Mouse (Mus musculus) heart, embryonic 13.5 days (tissue): ENCODE measurements around the gene Usp36. TPM values are rescaled to one million over a fixed set of nuclear protein-coding genes. Genes with fewer than 3 reads are reported as not detected.
A peak's percentile ranks its signal among the peaks of the same experiment; 100 is the strongest.

Experiments used
- ATAC-seq: fragments of 200-750 bp; cut with Nextera tagmentation; 2 replicates; pipeline ENCODE4 v1.8.0; 2017; ENCODE audit warnings: moderate TSS enrichment; ENCODE audit not compliant: insufficient number of reproducible peaks, low FRiP score, low TSS enrichment; ENCODE audit errors: extremely low read depth
- H3K27ac ChIP-seq: fragments of 300-500 bp; sonication (generic); replicated peaks from 2 replicates; pipeline ENCODE4 v1.5.1; 2015; ENCODE audit warnings: moderate library complexity, mild to moderate bottlenecking, inconsistent platforms
- H3K27me3 ChIP-seq: fragments of 300-500 bp; sonication (generic); replicated peaks from 2 replicates; pipeline ENCODE4 v1.6.1; 2015; ENCODE audit warnings: mild to moderate bottlenecking, inconsistent platforms
- H3K36me3 ChIP-seq: fragments of 300-500 bp; sonication (generic); 2 replicates; pipeline ENCODE4 v1.6.1; 2015; ENCODE audit warnings: mild to moderate bottlenecking, inconsistent platforms
- H3K4me1 ChIP-seq: fragments of 300-500 bp; sonication (generic); 2 replicates; pipeline ENCODE4 v1.6.1; 2015; ENCODE audit warnings: inconsistent platforms
- H3K4me2 ChIP-seq: fragments of 300-500 bp; sonication (generic); 2 replicates; pipeline ENCODE4 v1.6.1; 2015; ENCODE audit warnings: inconsistent platforms, mild to moderate bottlenecking, moderate library complexity
- H3K4me3 ChIP-seq: fragments of 300-500 bp; sonication (generic); 2 replicates; pipeline ENCODE4 v1.5.1; 2015; ENCODE audit warnings: moderate library complexity, mild to moderate bottlenecking, inconsistent platforms
- H3K9ac ChIP-seq: fragments of 300-500 bp; sonication (generic); 2 replicates; pipeline ENCODE4 v1.6.1; 2015; ENCODE audit warnings: inconsistent platforms, mild to moderate bottlenecking, moderate library complexity
- H3K9me3 ChIP-seq: fragments of 300-500 bp; sonication (generic); 2 replicates; pipeline ENCODE4 v1.6.1; 2016; ENCODE audit warnings: inconsistent platforms
- WGBS: fragments of 180-500 bp; shearing (Covaris S2); methylation state at CpG from one replicate; pipeline ENCODE4 v1.1.7; 2015; ENCODE audit warnings: mixed read lengths; 5-methylcytosine and 5-hydroxymethylcytosine counted together
- polyA plus RNA-seq: library from polyadenylated mRNA; unstranded; fragments of >200 nt; fragmentation: Nextera tagmentation; extraction: Ambion mirVana; gene quantifications from 2 replicates; pipeline ENCODE4 v1.2.1, GENCODE M21; 2015

Usp36 gene
- polyA plus RNA-seq, 1 experiment from 2014 or later = 12.8 TPM

DNA sequence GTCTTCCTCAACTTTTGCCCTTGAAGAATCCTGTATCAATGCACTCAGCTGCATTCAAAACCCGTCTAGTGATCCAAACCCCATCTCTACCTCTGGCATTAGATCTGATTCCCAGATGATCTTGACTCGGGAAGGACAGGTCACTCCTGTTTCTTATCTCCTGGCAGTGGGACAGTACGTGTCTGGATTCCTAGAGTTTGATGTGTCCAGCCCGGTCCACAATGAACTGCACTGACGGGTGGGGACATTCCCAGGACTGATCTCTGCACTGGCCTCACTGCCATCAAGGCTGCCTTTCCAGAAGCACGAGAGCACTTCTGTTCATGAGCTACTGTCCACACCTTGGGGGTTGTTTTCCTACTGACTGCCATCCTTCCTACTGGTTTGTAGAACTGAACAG lies 73.6 kb downstream of the Usp36 start:
- WGBS = 35% methylated on average over 6 of the region's 6 CpGs
- peak overlapping the region; percentile 32 for H3K27ac ChIP-seq
- ATAC-seq = no peak
- H3K36me3 ChIP-seq = no peaks in the 10 kb centered on the region
- no peak overlapping the region for H3K9ac ChIP-seq
- H3K4me2 ChIP-seq = no peak overlapping the region
- no peak overlapping the region for H3K4me3 ChIP-seq
- no peaks in the 10 kb centered on the region for H3K9me3 ChIP-seq
- no peaks in the 10 kb centered on the region for H3K27me3 ChIP-seq
- H3K4me1 ChIP-seq = peaks cover 41% of the 10 kb centered on the region

- 53% methylated on average over 5 of the region's 5 CpGs for WGBS
- peak overlapping the region; percentile 32 for H3K27ac ChIP-seq
These were observed 74.1 kb downstream of the Usp36 start for GRCm38 (mm10) chr11:118215928-118216458.

DNA sequence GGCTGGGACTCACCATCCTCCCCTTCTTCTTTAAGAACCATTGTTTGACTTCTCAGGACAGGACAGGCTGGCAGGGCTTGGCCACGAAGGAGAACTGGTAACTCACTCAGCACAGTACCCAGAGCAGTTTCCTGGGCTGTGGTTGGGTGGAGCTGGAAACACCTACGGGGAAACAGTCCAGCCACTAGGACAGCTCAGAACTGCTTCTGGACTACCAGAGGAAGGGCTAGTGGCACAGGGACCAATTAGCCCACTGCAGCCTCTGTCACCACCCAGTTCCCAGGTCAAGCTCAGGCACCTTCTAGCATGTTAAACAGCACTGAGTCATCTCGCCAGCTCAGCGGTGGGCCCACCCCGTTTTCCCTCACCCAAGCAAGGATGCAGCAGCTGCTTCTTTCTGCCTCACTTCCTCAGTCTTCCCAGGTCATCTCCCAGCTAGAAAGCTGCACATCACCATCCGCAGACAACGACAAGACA lies 77.4 kb downstream of the Usp36 start:
- H3K9ac ChIP-seq = no peak overlapping the region
- no peaks in the 10 kb centered on the region for H3K9me3 ChIP-seq
- 62% methylated on average over 7 of the region's 7 CpGs for WGBS
- H3K4me1 ChIP-seq = peaks cover 75% of the 10 kb centered on the region
- H3K4me2 ChIP-seq = no peak overlapping the region
- no peak overlapping the region for H3K27ac ChIP-seq
- no peaks in the 10 kb centered on the region for H3K27me3 ChIP-seq
- no peaks in the 10 kb centered on the region for H3K36me3 ChIP-seq
- H3K4me3 ChIP-seq = no peak overlapping the region
- ATAC-seq = no peak

More at GRCm38 (mm10) chr11:118215928-118216458, 74.1 kb downstream of the Usp36 start:
- Histone ChIP-seq H3K9me3 (no peaks in the 10 kb centered on the region), H3K36me3 (no peaks in the 10 kb centered on the region), H3K4me3 (no peak overlapping the region), H3K4me1 (peaks cover 46% of the 10 kb centered on the region), H3K9ac (no peak overlapping the region), H3K4me2 (no peak overlapping the region), H3K27me3 (no peaks in the 10 kb centered on the region)
- no peak for ATAC-seq

GRCm38 (mm10) chr11:118211749-118212635 lies 78.1 kb downstream of the Usp36 start:
- no peaks in the 10 kb centered on the region for H3K27me3 ChIP-seq
- H3K4me1 ChIP-seq = peaks cover 76% of the 10 kb centered on the region
- no peak overlapping the region for H3K4me2 ChIP-seq
- no peak overlapping the region for H3K9ac ChIP-seq
- ATAC-seq = no peak
- H3K36me3 ChIP-seq = no peaks in the 10 kb centered on the region
- 58% methylated on average over 10 of the region's 10 CpGs for WGBS
- no peak overlapping the region for H3K4me3 ChIP-seq
- H3K27ac ChIP-seq = no peak overlapping the region; the same call in 1 of the 2 replicates
- H3K9me3 ChIP-seq = no peaks in the 10 kb centered on the region

GRCm38 (mm10) chr11:118210962-118211361 lies 79.1 kb downstream of the Usp36 start:
- H3K36me3 ChIP-seq = no peaks in the 10 kb centered on the region
- 78% methylated on average over 5 of the region's 5 CpGs for WGBS
- peaks cover 75% of the 10 kb centered on the region for H3K4me1 ChIP-seq
- ATAC-seq = no peak
- peak overlapping the region; percentile 2; the same call in 1 of the 2 replicates for H3K9ac ChIP-seq
- H3K27me3 ChIP-seq = no peaks in the 10 kb centered on the region
- no peaks in the 10 kb centered on the region for H3K9me3 ChIP-seq
- H3K4me3 ChIP-seq = no peak overlapping the region
- no peak overlapping the region for H3K4me2 ChIP-seq
- no peak overlapping the region for H3K27ac ChIP-seq

- WGBS = 74% methylated on average over 4 of the region's 4 CpGs
- no peak overlapping the region for H3K4me3 ChIP-seq
- H3K4me2 ChIP-seq = no peak overlapping the region
- H3K27me3 ChIP-seq = no peaks in the 10 kb centered on the region
- H3K4me1 ChIP-seq = peaks cover 77% of the 10 kb centered on the region
- no peak overlapping the region for H3K27ac ChIP-seq
- H3K9ac ChIP-seq = no peak overlapping the region
- H3K36me3 ChIP-seq = no peaks in the 10 kb centered on the region
- no peaks in the 10 kb centered on the region for H3K9me3 ChIP-seq
- no peak for ATAC-seq
These were observed 79.9 kb downstream of the Usp36 start for GRCm38 (mm10) chr11:118210116-118210515.

Other genes with a start within 250 kb of the Usp36 start
- 0.05 and 0.10 TPM in 2 replicates for gene Dnah17, start 159.6 kb downstream of the Usp36 start, polyA plus RNA-seq
- gene Cyth1, start 41.7 kb downstream of the Usp36 start, polyA plus RNA-seq = 14.9 and 15.9 TPM in 2 replicates
- 0.15 and 0.27 TPM in 2 replicates for gene Cep295nl, start 52.3 kb upstream of the Usp36 start, polyA plus RNA-seq
- gene Timp2, start 65.5 kb upstream of the Usp36 start, polyA plus RNA-seq = 61.0 and 63.6 TPM in 2 replicates
- gene Lgals3bp, start 111.8 kb upstream of the Usp36 start, polyA plus RNA-seq = 7.3 and 8.8 TPM in 2 replicates
- gene Cant1, start 128.8 kb upstream of the Usp36 start, polyA plus RNA-seq = 18.9 and 19.1 TPM in 2 replicates
- 5.5 and 7.1 TPM in 2 replicates for gene C1qtnf1, start 138.0 kb upstream of the Usp36 start, polyA plus RNA-seq
- gene Engase, start 186.6 kb upstream of the Usp36 start, polyA plus RNA-seq = 4.4 and 5.0 TPM in 2 replicates